ENCODE assay signal across 8 mouse cellular contexts in genomic region chr6:37216342-37216763, GRCm38 (mm10).
DNase-seq lines count a peak whose midpoint lies in the region; ATAC-seq and TF ChIP-seq lines count a peak whose summit lies in the region.

No protein-coding gene starts in this region.

- H3K27me3 ChIP-seq in cerebellum, adult 2 months (ENCODE audit: control insufficient read depth, insufficient read depth, low read length): no peaks in the 10 kb centered on the region

- DNase-seq in lung, postnatal 10 days: peak; percentile 28
- no peak for DNase-seq in lung, postnatal 36 days
- DNase-seq in cerebellum, adult 2 months: peak; percentile 62 to 83
- DNase-seq in gastrocnemius, postnatal 14 days: peak; percentile 22
- peak; percentile 44 to 49 for DNase-seq in layer of hippocampus, postnatal 10 days (ENCODE audit: low spot score in 2 of 2)
- peak; percentile 31 for DNase-seq in retina, postnatal 1 day
- no peak for DNase-seq in thymus, postnatal 25 days

- no peak for ATAC-seq in CD4-positive, CD25-positive, alpha-beta regulatory T cell, adult 4 months

- H3K4me1 ChIP-seq in cerebellum, adult 2 months (ENCODE audit: control insufficient read depth, insufficient read depth, low read length): peaks cover 31% of the 10 kb centered on the region

- no peak for TF ChIP-seq CTCF in cerebellum, adult 2 months (IDR thresholded peaks at IDR 0.05; ENCODE audit: borderline replicate concordance, insufficient read depth, low read depth, low read length)

- intact Hi-C loops in gastrocnemius, postnatal 14 days (cut with DNase I; ENCODE audit: low total_unique reads): no loop called here

- no peak for TF ChIP-seq POLR2A in cerebellum, adult 2 months (IDR thresholded peaks at IDR 0.05; ENCODE audit: borderline replicate concordance, insufficient read depth, low read length)

- H3K27ac ChIP-seq in cerebellum, adult 2 months (ENCODE audit: insufficient read depth, low read length): no peak overlapping the region

- WGBS in cerebellum, adult 2 months: 34% methylated on average over 4 of the region's 4 CpGs

- no peak overlapping the region for H3K4me3 ChIP-seq in cerebellum, adult 2 months (replicated peaks; ENCODE audit: insufficient read depth, low read depth, low read length)

Comparison
In these comparisons a context has a peak if more than half of its experiments do, and no peak if none do; other contexts are left out.
1. DNase-seq: peak in lung, postnatal 10 days (single experiment), cerebellum, adult 2 months (2 of 2), gastrocnemius, postnatal 14 days (single experiment), layer of hippocampus, postnatal 10 days (2 of 2) and retina, postnatal 1 day (single experiment); none in lung, postnatal 36 days (single experiment) and thymus, postnatal 25 days (single experiment).